Mouse (Mus musculus) lung, postnatal 0 days (tissue): ENCODE measurements around the gene Mdga1.

Experiments used
- CTCF ChIP-seq: IDR thresholded peaks from 2 replicates; pipeline ENCODE4 v1.5.1; 2016; ENCODE audit warnings: antibody characterized with exemption, mild to moderate bottlenecking
- EP300 ChIP-seq: IDR thresholded peaks from 2 replicates; pipeline ENCODE4 v1.6.1; 2016; ENCODE audit warnings: antibody characterized with exemption, mild to moderate bottlenecking, control low read depth

DNA sequence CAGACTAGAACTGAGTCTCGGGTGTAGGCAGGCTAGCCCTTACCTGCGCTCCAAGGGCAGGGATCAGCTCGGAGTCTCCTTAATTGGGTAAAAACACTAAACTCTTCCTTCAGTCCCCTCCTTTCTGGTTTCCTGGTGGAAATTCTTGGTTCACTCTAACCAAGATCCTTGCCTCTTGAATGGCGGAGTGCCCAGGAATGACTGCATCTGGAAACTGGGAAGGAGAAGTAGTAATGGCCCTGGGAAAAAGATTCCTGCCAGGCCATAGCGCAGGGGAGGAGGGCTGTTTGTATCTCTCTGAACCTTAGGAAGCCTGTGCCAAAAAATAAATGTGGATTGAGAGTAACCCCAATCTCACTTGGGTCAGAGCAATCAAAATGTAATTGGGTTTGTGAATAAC is 30.9 kb downstream of the Mdga1 start:
- no peak for TF ChIP-seq CTCF
- no peak for TF ChIP-seq EP300
